Mouse (Mus musculus) liver, postnatal 0 days (tissue): ENCODE results near the gene Tlk1. TPM values are rescaled to one million over a fixed set of nuclear protein-coding genes. Genes with fewer than 3 reads are reported as not detected.

Source experiments
- ATAC-seq: fragments of 200-750 bp; cut with Nextera tagmentation; 2 replicates; pipeline ENCODE4 v1.8.0; 2017; ENCODE audit warnings: mild to moderate bottlenecking, moderate library complexity
- DNase-seq: peaks from one replicate; pipeline ENCODE4 v3.0.0-alpha.2; 2016
- H3K27ac ChIP-seq: fragments of 300-500 bp; sonication (generic); 2 replicates; pipeline ENCODE4 v1.5.1; 2014; ENCODE audit warnings: antibody characterized with exemption, moderate library complexity, mild to moderate bottlenecking, low read depth
- H3K27me3 ChIP-seq: fragments of 300-500 bp; sonication (generic); 2 replicates; pipeline ENCODE4 v1.6.1; 2014; ENCODE audit warnings: low read length, control low read depth, mixed read lengths; ENCODE audit not compliant: insufficient read depth
- H3K36me3 ChIP-seq: fragments of 300-500 bp; sonication (generic); replicated peaks from 2 replicates; pipeline ENCODE4 v1.6.1; 2014; ENCODE audit warnings: mild to moderate bottlenecking, control low read depth, low read length, moderate library complexity, mixed read lengths; ENCODE audit not compliant: insufficient read depth
- H3K4me1 ChIP-seq: fragments of 300-500 bp; sonication (generic); 2 replicates; pipeline ENCODE4 v1.6.1; 2014; ENCODE audit warnings: antibody characterized with exemption, mild to moderate bottlenecking, control low read depth; ENCODE audit not compliant: insufficient read depth
- H3K4me2 ChIP-seq: fragments of 300-500 bp; sonication (generic); 2 replicates; pipeline ENCODE4 v1.6.1; 2014; ENCODE audit warnings: low read depth, mild to moderate bottlenecking, low read length, moderate library complexity, mixed read lengths
- H3K4me3 ChIP-seq: fragments of 300-500 bp; sonication (generic); 2 replicates; pipeline ENCODE4 v1.5.1; 2014; ENCODE audit warnings: low read depth, low read length
- H3K9ac ChIP-seq: fragments of 300-500 bp; sonication (generic); replicated peaks from 2 replicates; pipeline ENCODE4 v1.6.1; 2014; ENCODE audit warnings: mild to moderate bottlenecking, moderate library complexity
- H3K9me3 ChIP-seq: fragments of 300-500 bp; sonication (generic); 2 replicates; pipeline ENCODE4 v1.6.1; 2016; ENCODE audit warnings: mild to moderate bottlenecking, control low read depth, low read length, mixed read lengths
- CTCF ChIP-seq: sonication (generic); IDR thresholded peaks from 2 replicates; pipeline ENCODE4 v1.5.1; 2016; ENCODE audit warnings: antibody characterized with exemption, low read depth
- EP300 ChIP-seq: IDR thresholded peaks from 2 replicates; pipeline ENCODE4 v1.6.1; 2016; ENCODE audit warnings: antibody characterized with exemption, low read depth, mild to moderate bottlenecking
- WGBS: fragments of 180-500 bp; shearing (Covaris S2); extraction: QIAGEN DNeasy Blood & Tissue Kit; methylation state at CpG from one replicate; pipeline ENCODE4 v1.1.7; 2014; ENCODE audit not compliant: insufficient replicate concordance; 5-methylcytosine and 5-hydroxymethylcytosine counted together
- polyA plus RNA-seq: library from polyadenylated mRNA; unstranded; fragments of >200 nt; fragmentation: Nextera tagmentation; extraction: Ambion mirVana; gene quantifications from 2 replicates; pipeline ENCODE4 v1.2.1, GENCODE M21; 2015

Gene Tlk1
- polyA plus RNA-seq: 23.2 and 25.3 TPM in 2 replicates

- H3K36me3 ChIP-seq: no peaks in the 10 kb centered on the region
- H3K4me2 ChIP-seq: peak within 1 kb of the TSS; percentile 83
- DNase-seq (peak; percentile 91), ATAC-seq (peak; percentile 88)
- peaks cover 44% of the 10 kb centered on the region for H3K4me1 ChIP-seq
- H3K27me3 ChIP-seq: no peaks in the 10 kb centered on the region
- H3K4me3 ChIP-seq: peak within 1 kb of the TSS; percentile 95
- 2% methylated on average over 38 of the region's 118 CpGs for WGBS
- TF ChIP-seq CTCF: no peak
- H3K9me3 ChIP-seq: no peaks in the 10 kb centered on the region
- H3K9ac ChIP-seq: peak within 1 kb of the TSS; percentile 98
- peak within 1 kb of the TSS; percentile 100 for H3K27ac ChIP-seq
Observed at GRCm38 (mm10) chr2:70825371-70826051, at the start of gene Tlk1. Gene Tlk1, minus strand, starts transcription at chr2:70825728.

- Histone ChIP-seq H3K27ac (no peak overlapping the region), H3K4me1 (peaks cover 4% of the 10 kb centered on the region; the same call in 1 of the 2 replicates), H3K36me3 (no peaks in the 10 kb centered on the region), H3K9ac (no peak overlapping the region), H3K4me2 (no peak overlapping the region), H3K27me3 (no peaks in the 10 kb centered on the region), H3K9me3 (no peaks in the 10 kb centered on the region), H3K4me3 (no peak overlapping the region)
- DNase-seq (no peak), ATAC-seq (no peak)
- WGBS: 56% methylated on average over 4 of the region's 4 CpGs
- TF ChIP-seq CTCF: no peak
Observed at GRCm38 (mm10) chr2:70875129-70875528, 49.6 kb upstream of the Tlk1 start.

- WGBS: 58% methylated on average over 5 of the region's 5 CpGs
Observed at GRCm38 (mm10) chr2:70873168-70873567, 47.6 kb upstream of the Tlk1 start.

GRCm38 (mm10) chr2:70871466-70872022 is 46.0 kb upstream of the Tlk1 start:
- H3K4me2 ChIP-seq: no peak overlapping the region
- ATAC-seq (no peak), DNase-seq (no peak)
- H3K27me3 ChIP-seq: no peaks in the 10 kb centered on the region
- no peak overlapping the region for H3K9ac ChIP-seq
- H3K9me3 ChIP-seq: no peaks in the 10 kb centered on the region
- no peak overlapping the region for H3K4me3 ChIP-seq
- H3K27ac ChIP-seq: no peak overlapping the region
- 38% methylated on average over 8 of the region's 8 CpGs for WGBS
- no peaks in the 10 kb centered on the region for H3K36me3 ChIP-seq
- TF ChIP-seq EP300 (no peak), CTCF (no peak)
- H3K4me1 ChIP-seq: peaks cover 4% of the 10 kb centered on the region; the same call in 1 of the 2 replicates

More at GRCm38 (mm10) chr2:70873168-70873567, 47.6 kb upstream of the Tlk1 start:
- TF ChIP-seq CTCF (no peak), EP300 (peak; percentile 32; the same call in 1 of the 2 replicates)
- H3K27ac ChIP-seq: no peak overlapping the region
- peaks cover 4% of the 10 kb centered on the region; the same call in 1 of the 2 replicates for H3K4me1 ChIP-seq
- no peaks in the 10 kb centered on the region for H3K9me3 ChIP-seq
- H3K27me3 ChIP-seq: no peaks in the 10 kb centered on the region
- no peak overlapping the region for H3K9ac ChIP-seq
- H3K36me3 ChIP-seq: no peaks in the 10 kb centered on the region
- DNase-seq (no peak), ATAC-seq (no peak)
- no peak overlapping the region for H3K4me2 ChIP-seq
- H3K4me3 ChIP-seq: no peak overlapping the region

DNA sequence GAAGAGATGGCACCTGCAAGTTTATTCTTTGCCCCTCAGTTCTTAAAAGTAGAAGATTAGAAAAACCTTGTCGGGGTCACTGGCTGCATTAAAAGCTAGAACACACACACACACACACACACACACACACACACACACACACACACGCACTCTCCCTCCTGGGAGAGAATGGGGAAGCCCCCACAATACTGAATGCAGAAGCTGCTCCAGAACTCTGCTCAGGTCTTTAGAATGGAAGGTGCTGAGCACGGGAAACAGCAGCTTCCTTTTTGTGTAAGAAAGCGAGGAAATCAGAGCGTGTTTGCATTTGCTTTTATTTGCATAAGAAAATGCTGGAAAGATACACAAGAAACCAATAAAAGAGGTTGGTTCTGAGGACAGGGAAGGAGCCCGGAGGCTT is 45.3 kb upstream of the Tlk1 start:
- peak; percentile 21 for DNase-seq

DNA sequence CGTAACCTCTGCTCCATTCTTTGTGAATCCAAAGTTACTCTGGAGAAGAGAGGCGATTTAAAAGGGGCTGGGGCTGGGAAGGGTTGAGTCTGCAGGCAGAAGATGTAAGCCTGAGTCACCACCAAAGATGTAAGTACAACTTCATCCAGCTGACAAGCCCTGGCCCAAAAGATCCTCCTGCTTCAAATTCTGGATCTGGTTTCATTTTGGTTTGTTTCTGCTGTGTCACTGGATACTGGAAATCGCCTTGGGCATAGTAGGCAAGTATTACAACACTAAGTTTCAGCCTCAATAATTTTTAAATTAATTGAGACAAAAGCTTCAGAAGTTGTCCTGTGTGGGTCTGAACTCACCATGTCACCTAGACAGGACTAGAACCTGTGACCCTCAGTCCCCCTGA is 43.6 kb upstream of the Tlk1 start:
- Histone ChIP-seq H3K9ac (no peak overlapping the region), H3K4me1 (peaks cover 4% of the 10 kb centered on the region; the same call in 1 of the 2 replicates), H3K4me2 (no peak overlapping the region), H3K27me3 (no peaks in the 10 kb centered on the region), H3K9me3 (no peaks in the 10 kb centered on the region), H3K4me3 (no peak overlapping the region), H3K27ac (no peak overlapping the region), H3K36me3 (no peaks in the 10 kb centered on the region)
- no peak for ATAC-seq
- TF ChIP-seq EP300 (no peak), CTCF (no peak)
- WGBS: 85% methylated on average over 3 of the region's 3 CpGs
- no peak for DNase-seq

More for the DNA sequence above, 45.3 kb upstream of the Tlk1 start:
- 0 out of 2 replicates have a peak, but pooled peaks have one; percentile 40 for ATAC-seq
- Histone ChIP-seq H3K9ac (no peak overlapping the region), H3K4me1 (peaks cover 4% of the 10 kb centered on the region; the same call in 1 of the 2 replicates), H3K9me3 (no peaks in the 10 kb centered on the region), H3K36me3 (no peaks in the 10 kb centered on the region), H3K27me3 (no peaks in the 10 kb centered on the region), H3K4me3 (no peak overlapping the region), H3K4me2 (peak overlapping the region; percentile 39), H3K27ac (no peak overlapping the region)
- TF ChIP-seq EP300 (no peak), CTCF (no peak)
- 31% methylated on average over 6 of the region's 6 CpGs for WGBS
